Mouse (Mus musculus) urinary bladder, adult 2 months (tissue): ENCODE results near the gene Rfc5. TPM values are rescaled to one million over a fixed set of nuclear protein-coding genes. Genes with fewer than 3 reads are reported as not detected.

Experiments used
- DNase-seq: peaks from one replicate; pipeline ENCODE4 v3.0.0; 2022; ENCODE audit warnings: low spot score
- polyA plus RNA-seq: library from polyadenylated mRNA; depleted of rRNA; stranded (reverse); fragments of >200 nt; gene quantifications from 2 replicates; pipeline ENCODE4 v1.2.3, GENCODE M21; 2012

Rfc5 gene
- polyA plus RNA-seq, 1 experiment, result 15.4 TPM

- no peak for DNase-seq
Observed at GRCm38 (mm10) chr5:117374372-117375049, 14.3 kb downstream of the Rfc5 start.

DNA sequence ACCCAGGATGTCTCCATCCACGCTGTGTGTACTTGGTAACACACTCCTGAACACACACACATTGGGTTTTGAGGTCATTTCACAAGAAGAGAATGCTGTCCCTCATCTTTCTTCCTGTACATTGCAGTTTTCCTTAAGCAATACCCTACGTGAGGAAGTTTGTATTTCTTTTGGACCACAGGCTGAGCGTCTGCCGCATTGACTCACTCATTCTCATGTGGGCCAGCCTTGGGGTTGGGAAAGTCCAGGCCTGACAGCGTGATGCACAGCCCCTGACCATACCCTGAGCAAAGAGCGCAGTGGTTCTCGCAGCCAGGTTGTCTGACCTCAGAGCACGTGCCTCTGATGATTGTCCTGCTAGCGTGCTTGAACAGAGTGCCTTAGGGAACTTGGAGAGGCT is 15.4 kb downstream of the Rfc5 start:
- DNase-seq, result no peak

GRCm38 (mm10) chr5:117370592-117370991 is 18.3 kb downstream of the Rfc5 start:
- DNase-seq, result no peak

DNA sequence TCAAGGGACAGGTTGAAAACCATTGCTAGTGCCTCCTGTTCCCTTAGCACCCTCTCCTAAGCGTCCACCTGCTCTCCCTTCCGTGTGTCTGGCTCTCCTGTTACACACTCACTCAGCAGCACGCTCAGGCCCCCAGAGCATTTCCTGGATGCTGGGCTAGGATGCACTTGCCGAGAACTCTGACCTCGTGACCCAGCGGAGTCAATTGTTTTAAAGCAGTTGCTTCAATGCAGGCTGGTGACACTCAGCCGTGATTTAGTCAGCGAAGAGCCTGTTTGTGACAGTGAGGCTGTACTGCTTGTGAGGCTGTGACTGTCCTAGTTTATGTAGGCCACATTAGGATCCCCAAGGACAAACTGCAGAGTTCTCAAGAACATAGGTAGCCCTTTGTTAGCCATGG is 21.6 kb downstream of the Rfc5 start:
- no peak for DNase-seq

DNA sequence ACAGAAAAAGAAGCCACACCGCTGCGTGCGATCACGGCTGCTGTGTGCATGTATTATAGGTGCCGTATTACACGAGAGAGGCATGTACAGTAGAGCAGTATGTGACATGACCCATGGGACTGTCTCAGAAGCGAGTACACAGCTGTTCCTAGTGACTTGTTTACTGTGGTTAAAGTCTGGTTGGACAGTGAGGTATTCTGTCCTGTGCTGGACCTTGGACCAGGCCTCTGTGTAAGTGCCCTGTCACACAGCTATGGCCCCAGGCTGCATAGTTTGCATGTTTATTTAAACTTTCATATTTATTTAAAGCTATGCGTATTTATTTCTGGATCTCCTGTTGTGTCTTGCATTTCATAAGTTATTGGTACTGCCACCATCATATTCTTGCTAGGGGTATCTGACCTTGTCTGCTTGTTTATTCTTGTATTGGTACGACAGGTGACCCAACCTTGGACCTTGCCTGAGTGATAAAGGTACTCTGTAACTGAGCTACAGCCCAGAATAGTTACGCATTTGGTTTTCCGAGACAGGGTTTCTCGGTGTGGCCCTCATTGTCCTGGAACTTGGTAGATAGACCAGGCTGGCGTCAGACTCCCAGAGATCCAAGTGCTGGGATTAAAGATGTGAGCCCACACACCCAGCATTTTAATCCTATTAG is 22.8 kb downstream of the Rfc5 start:
- no peak for DNase-seq

DNA sequence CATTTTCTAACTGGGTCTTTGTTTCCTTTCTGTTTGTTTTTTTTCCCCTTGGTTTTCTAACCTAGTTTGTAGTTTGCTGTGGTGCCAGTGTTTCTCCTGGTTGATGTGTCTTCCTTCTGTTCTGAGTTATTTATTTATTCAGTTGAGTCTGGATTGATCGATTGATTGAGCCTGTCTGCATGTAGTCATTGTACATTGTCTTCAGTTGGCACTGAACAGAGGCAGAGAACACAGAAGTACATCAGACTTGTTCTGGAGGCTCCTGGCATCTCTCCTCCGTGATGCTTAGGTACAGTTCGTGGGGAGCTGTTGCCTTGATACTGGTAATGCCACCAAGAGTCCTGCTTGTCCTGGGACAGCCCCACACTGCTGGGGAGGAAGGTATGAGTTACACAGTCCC is 24.0 kb downstream of the Rfc5 start:
- no peak for DNase-seq

GRCm38 (mm10) chr5:117363066-117363782 is 25.6 kb downstream of the Rfc5 start:
- DNase-seq, result peak; percentile 45

- DNase-seq, result no peak
Observed at GRCm38 (mm10) chr5:117361590-117361989, 27.3 kb downstream of the Rfc5 start.

GRCm38 (mm10) chr5:117360631-117361541 is 28.0 kb downstream of the Rfc5 start:
- DNase-seq, result no peak

DNA sequence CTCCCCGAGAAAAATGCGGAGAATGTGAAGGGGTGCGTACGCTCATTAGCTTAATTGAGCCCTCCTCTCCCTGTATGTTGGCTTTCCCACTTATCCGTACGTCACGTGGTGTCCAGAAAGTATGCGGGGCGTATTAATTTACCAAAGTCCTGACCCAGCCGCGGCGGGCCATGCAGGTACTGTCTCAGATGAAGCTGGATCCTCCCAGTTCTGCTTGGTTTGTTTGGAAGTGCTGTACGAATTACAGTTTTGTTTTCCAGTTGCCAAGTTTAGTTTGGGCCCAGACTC is 28.7 kb downstream of the Rfc5 start:
- DNase-seq, result no peak

- no peak for DNase-seq
Observed at GRCm38 (mm10) chr5:117359497-117360227, 29.2 kb downstream of the Rfc5 start.

DNA sequence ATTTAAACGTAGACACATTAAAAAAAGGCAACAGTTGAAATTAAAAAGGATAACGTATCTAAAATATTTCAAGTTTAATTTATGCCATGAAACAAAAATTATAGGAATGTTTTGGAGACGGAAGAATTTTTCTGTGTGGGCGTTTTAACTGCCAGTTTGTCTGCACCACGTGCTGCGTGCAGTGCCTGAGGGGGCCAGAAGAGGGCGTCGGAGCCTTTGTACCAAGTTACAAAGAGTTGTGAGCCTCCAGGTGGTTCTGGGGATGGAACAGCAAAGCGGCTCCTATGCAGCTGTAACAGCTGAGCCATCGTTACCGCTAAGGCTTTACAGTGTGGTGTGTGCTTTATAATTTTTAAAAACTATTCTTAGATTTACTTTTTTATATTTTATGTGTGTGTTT is 30.1 kb downstream of the Rfc5 start:
- DNase-seq, result no peak

GRCm38 (mm10) chr5:117358248-117358630 is 30.6 kb downstream of the Rfc5 start:
- no peak for DNase-seq

- no peak for DNase-seq
Observed at GRCm38 (mm10) chr5:117357478-117358247, 31.2 kb downstream of the Rfc5 start.

- peak; percentile 82 for DNase-seq
Observed at GRCm38 (mm10) chr5:117357129-117357477, 31.7 kb downstream of the Rfc5 start, which contains the start of gene Wsb2. Gene Wsb2 (plus strand): TSS chr5:117357304.

DNA sequence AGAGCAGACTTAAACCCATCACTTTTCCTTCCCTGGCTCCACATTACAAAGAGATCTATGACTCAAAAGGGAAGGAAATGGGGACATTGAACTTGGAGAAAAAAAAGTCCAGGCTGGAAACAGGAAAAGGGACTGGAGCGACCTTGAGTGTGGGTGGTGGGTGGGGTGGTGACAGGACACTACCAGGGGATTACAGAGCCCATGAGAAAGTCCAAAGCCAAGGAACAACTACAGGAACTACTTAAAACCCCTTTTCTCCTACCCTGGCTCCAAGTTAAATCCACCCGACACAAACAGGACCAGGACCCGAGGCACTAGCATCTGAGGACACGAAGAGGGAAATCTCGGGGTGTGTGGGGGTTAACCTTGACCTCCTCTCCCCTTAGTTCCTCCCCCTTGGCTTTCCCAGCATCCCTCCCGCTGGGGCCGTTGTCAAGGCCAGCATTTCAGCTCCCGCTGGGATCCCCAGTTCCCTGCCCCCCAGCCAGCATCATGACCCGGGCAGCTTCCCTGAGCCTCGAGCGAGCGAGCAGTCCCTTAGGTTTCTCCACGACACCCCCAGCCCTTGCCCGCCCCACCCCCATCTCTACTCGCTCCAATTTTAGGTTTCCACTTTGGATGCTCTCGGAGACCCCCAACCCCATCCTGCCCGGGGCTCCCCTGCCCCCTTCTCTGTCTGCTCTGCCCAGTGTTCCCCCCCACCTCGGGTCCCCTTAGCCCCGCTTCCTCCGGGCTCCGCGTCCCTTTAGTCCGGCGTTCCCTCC is 32.3 kb downstream of the Rfc5 start:
- peak; percentile 42 for DNase-seq

GRCm38 (mm10) chr5:117355648-117356303 is 33.1 kb downstream of the Rfc5 start:
- DNase-seq, result no peak

- DNase-seq, result no peak
Observed at GRCm38 (mm10) chr5:117354121-117354520, 34.7 kb downstream of the Rfc5 start.

- DNase-seq, result no peak
Observed at GRCm38 (mm10) chr5:117348279-117348678, 40.6 kb downstream of the Rfc5 start.
